Mouse (Mus musculus) regulatory T cell (primary cell): ENCODE measurements at regions not wholly inside any gene's neighbourhood (a gene's known extent, or its start where the extent isn't known, plus 50 kb on each side); places are given as distances from the start of the nearest gene placed in this dataset.

Source experiments
- in situ Hi-C: fragments of 300-600 bp; cut with MboI, MseI; formaldehyde crosslinking; loops from one replicate; pipeline ENCODE4 v1.15.1; 2025; ENCODE audit warnings: high pct_unique_total_duplicates

- in situ Hi-C loops = no loop called here
Measured at GRCm38 (mm10) chr13:71874986-71875385, 88.5 kb downstream of the Irx1 start.

GRCm38 (mm10) chr13:71868763-71869162 is 94.8 kb downstream of the Irx1 start:
- in situ Hi-C loops = no loop called here

- in situ Hi-C loops = no loop called here
Measured at GRCm38 (mm10) chr13:71853426-71854025, 110.0 kb downstream of the Irx1 start.

GRCm38 (mm10) chr13:71804032-71804958 is 159.2 kb downstream of the Irx1 start:
- in situ Hi-C loops = no loop called here

GRCm38 (mm10) chr13:71798288-71798687 is 165.2 kb downstream of the Irx1 start:
- in situ Hi-C loops = no loop called here

GRCm38 (mm10) chr13:71784740-71785139 is 178.8 kb downstream of the Irx1 start:
- in situ Hi-C loops = no loop called here

- in situ Hi-C loops = no loop called here
Measured at GRCm38 (mm10) chr13:71747003-71747965, 216.2 kb downstream of the Irx1 start.

- in situ Hi-C loops = no loop called here
Measured at GRCm38 (mm10) chr13:71746534-71746933, 217.0 kb downstream of the Irx1 start.

GRCm38 (mm10) chr13:71736821-71737345 is 226.6 kb downstream of the Irx1 start:
- in situ Hi-C loops = no loop called here

GRCm38 (mm10) chr13:71734261-71734660 is 229.3 kb downstream of the Irx1 start:
- in situ Hi-C loops = no loop called here

GRCm38 (mm10) chr13:71733360-71733759 is 230.2 kb downstream of the Irx1 start:
- in situ Hi-C loops = no loop called here

GRCm38 (mm10) chr13:71732903-71733302 is 230.6 kb downstream of the Irx1 start:
- in situ Hi-C loops = no loop called here

GRCm38 (mm10) chr13:71690069-71690817 is 273.3 kb downstream of the Irx1 start:
- in situ Hi-C loops = no loop called here

- in situ Hi-C loops = no loop called here
Measured at GRCm38 (mm10) chr13:71689187-71689586, 274.3 kb downstream of the Irx1 start.

GRCm38 (mm10) chr13:71676081-71676624 is 287.4 kb downstream of the Irx1 start:
- in situ Hi-C loops = no loop called here

GRCm38 (mm10) chr13:71669956-71670739 is 293.4 kb downstream of the Irx1 start:
- in situ Hi-C loops = no loop called here

- in situ Hi-C loops = no loop called here
Measured at GRCm38 (mm10) chr13:71668256-71668655, 295.3 kb downstream of the Irx1 start.

GRCm38 (mm10) chr13:71665221-71665916 is 298.2 kb downstream of the Irx1 start:
- in situ Hi-C loops = no loop called here

- in situ Hi-C loops = no loop called here
Measured at GRCm38 (mm10) chr13:71657898-71658297, 305.6 kb downstream of the Irx1 start.
